Mouse (Mus musculus) hindbrain, embryonic 15.5 days (tissue): ENCODE data around the gene Rab5c. TPM values are rescaled to one million over a fixed set of nuclear protein-coding genes. Genes with fewer than 3 reads are reported as not detected.

Experiments used
- ATAC-seq: fragments of 200-750 bp; cut with Nextera tagmentation; 2 replicates; pipeline ENCODE4 v1.8.0; 2017; ENCODE audit warnings: low read depth, moderate number of reproducible peaks, moderate TSS enrichment; ENCODE audit not compliant: low FRiP score
- H3K27ac ChIP-seq: fragments of 300-500 bp; sonication (generic); replicated peaks from 2 replicates; pipeline ENCODE4 v1.5.1; 2015; ENCODE audit warnings: mild to moderate bottlenecking, inconsistent platforms
- H3K27me3 ChIP-seq: fragments of 300-500 bp; sonication (generic); 2 replicates; pipeline ENCODE4 v1.6.1; 2015; ENCODE audit warnings: control low read depth, inconsistent platforms
- H3K36me3 ChIP-seq: fragments of 300-500 bp; sonication (generic); 2 replicates; pipeline ENCODE4 v1.6.1; 2015; ENCODE audit warnings: control low read depth, inconsistent platforms
- H3K4me1 ChIP-seq: fragments of 300-500 bp; sonication (generic); replicated peaks from 2 replicates; pipeline ENCODE4 v1.6.1; 2015; ENCODE audit warnings: control low read depth, inconsistent platforms
- H3K4me2 ChIP-seq: fragments of 300-500 bp; sonication (generic); 2 replicates; pipeline ENCODE4 v1.6.1; 2015; ENCODE audit warnings: moderate library complexity, mild to moderate bottlenecking, inconsistent platforms
- H3K4me3 ChIP-seq: fragments of 300-500 bp; sonication (generic); 2 replicates; pipeline ENCODE4 v1.5.1; 2015; ENCODE audit warnings: mild to moderate bottlenecking, inconsistent platforms
- H3K9ac ChIP-seq: fragments of 300-500 bp; sonication (generic); 2 replicates; pipeline ENCODE4 v1.6.1; 2015; ENCODE audit warnings: inconsistent platforms
- H3K9me3 ChIP-seq: fragments of 300-500 bp; sonication (generic); 2 replicates; pipeline ENCODE4 v1.6.1; 2016; ENCODE audit warnings: control low read depth, inconsistent platforms
- WGBS: fragments of 180-500 bp; shearing (Covaris S2); methylation state at CpG from one replicate; pipeline ENCODE4 v1.1.7; 2015; 5-methylcytosine and 5-hydroxymethylcytosine counted together
- polyA plus RNA-seq: library from polyadenylated mRNA; unstranded; fragments of >200 nt; fragmentation: Nextera tagmentation; extraction: Ambion mirVana; gene quantifications from 2 replicates; pipeline ENCODE4 v1.2.1, GENCODE M21; 2015

The Rab5c gene
- polyA plus RNA-seq, 1 experiment from 2014 or later = 42.4 TPM

GRCm38 (mm10) chr11:100687265-100687664 is 50.8 kb downstream of the Rab5c start:
- no peaks in the 10 kb centered on the region for H3K9me3 ChIP-seq
- H3K9ac ChIP-seq = no peak overlapping the region
- H3K4me3 ChIP-seq = no peak overlapping the region
- H3K4me2 ChIP-seq = no peak overlapping the region
- H3K36me3 ChIP-seq = no peaks in the 10 kb centered on the region
- 86% methylated on average over 7 of the region's 7 CpGs for WGBS
- ATAC-seq = no peak
- H3K27me3 ChIP-seq = peaks cover 15% of the 10 kb centered on the region
- H3K27ac ChIP-seq = no peak overlapping the region
- peaks cover 8% of the 10 kb centered on the region for H3K4me1 ChIP-seq

GRCm38 (mm10) chr11:100685371-100685770 is 52.6 kb downstream of the Rab5c start:
- no peaks in the 10 kb centered on the region for H3K27me3 ChIP-seq
- ATAC-seq = no peak
- H3K36me3 ChIP-seq = no peaks in the 10 kb centered on the region
- no peaks in the 10 kb centered on the region for H3K9me3 ChIP-seq
- no peak overlapping the region for H3K9ac ChIP-seq
- H3K27ac ChIP-seq = no peak overlapping the region
- 91% methylated on average over 3 of the region's 3 CpGs for WGBS
- H3K4me2 ChIP-seq = no peak overlapping the region
- no peak overlapping the region for H3K4me3 ChIP-seq
- H3K4me1 ChIP-seq = no peaks in the 10 kb centered on the region

GRCm38 (mm10) chr11:100684084-100684483 is 53.9 kb downstream of the Rab5c start:
- H3K9ac ChIP-seq = no peak overlapping the region
- no peaks in the 10 kb centered on the region for H3K27me3 ChIP-seq
- 81% methylated on average over 2 of the region's 2 CpGs for WGBS
- H3K9me3 ChIP-seq = no peaks in the 10 kb centered on the region
- H3K4me2 ChIP-seq = no peak overlapping the region
- no peak overlapping the region for H3K4me3 ChIP-seq
- ATAC-seq = no peak
- H3K4me1 ChIP-seq = no peaks in the 10 kb centered on the region
- H3K36me3 ChIP-seq = no peaks in the 10 kb centered on the region
- no peak overlapping the region for H3K27ac ChIP-seq

- WGBS = 68% methylated on average over 5 of the region's 5 CpGs
- H3K4me3 ChIP-seq = no peak overlapping the region
- ATAC-seq = no peak
- H3K4me2 ChIP-seq = no peak overlapping the region
- no peak overlapping the region for H3K27ac ChIP-seq
- no peaks in the 10 kb centered on the region for H3K36me3 ChIP-seq
- no peaks in the 10 kb centered on the region for H3K27me3 ChIP-seq
- no peaks in the 10 kb centered on the region for H3K9me3 ChIP-seq
- H3K9ac ChIP-seq = no peak overlapping the region
- H3K4me1 ChIP-seq = no peaks in the 10 kb centered on the region
Observed at GRCm38 (mm10) chr11:100682526-100682925, 55.5 kb downstream of the Rab5c start.

GRCm38 (mm10) chr11:100681826-100682225 is 56.2 kb downstream of the Rab5c start:
- no peak for ATAC-seq
- Histone ChIP-seq H3K4me1 (no peaks in the 10 kb centered on the region), H3K36me3 (no peaks in the 10 kb centered on the region), H3K9me3 (no peaks in the 10 kb centered on the region), H3K27ac (no peak overlapping the region), H3K4me2 (no peak overlapping the region), H3K27me3 (no peaks in the 10 kb centered on the region), H3K4me3 (no peak overlapping the region), H3K9ac (no peak overlapping the region)
- WGBS = 76% methylated on average over 5 of the region's 5 CpGs

GRCm38 (mm10) chr11:100677810-100678209 is 60.2 kb downstream of the Rab5c start:
- 60% methylated on average over 7 of the region's 7 CpGs for WGBS
- no peak overlapping the region for H3K27ac ChIP-seq
- H3K36me3 ChIP-seq = no peaks in the 10 kb centered on the region
- H3K9me3 ChIP-seq = no peaks in the 10 kb centered on the region
- no peak overlapping the region for H3K9ac ChIP-seq
- no peak overlapping the region for H3K4me3 ChIP-seq
- peaks cover 5% of the 10 kb centered on the region for H3K4me1 ChIP-seq
- 0 out of 2 replicates have a peak, but pooled peaks cover 4% of the 10 kb centered on the region for H3K27me3 ChIP-seq
- ATAC-seq = no peak
- H3K4me2 ChIP-seq = no peak overlapping the region

GRCm38 (mm10) chr11:100673169-100673568 is 64.8 kb downstream of the Rab5c start:
- no peak for ATAC-seq
- Histone ChIP-seq H3K9me3 (no peaks in the 10 kb centered on the region), H3K36me3 (no peaks in the 10 kb centered on the region), H3K9ac (no peak overlapping the region), H3K27ac (no peak overlapping the region), H3K4me2 (peak overlapping the region; percentile 34; the same call in 1 of the 2 replicates), H3K27me3 (0 out of 2 replicates have a peak, but pooled peaks cover 12% of the 10 kb centered on the region), H3K4me1 (peaks cover 5% of the 10 kb centered on the region), H3K4me3 (no peak overlapping the region)
- 2% methylated on average over 23 of the region's 23 CpGs for WGBS

- Histone ChIP-seq H3K9ac (no peak overlapping the region), H3K27me3 (0 out of 2 replicates have a peak, but pooled peaks cover 12% of the 10 kb centered on the region), H3K4me1 (peaks cover 5% of the 10 kb centered on the region), H3K27ac (no peak overlapping the region), H3K36me3 (no peaks in the 10 kb centered on the region), H3K4me3 (no peak overlapping the region), H3K9me3 (no peaks in the 10 kb centered on the region), H3K4me2 (no peak overlapping the region)
- ATAC-seq = no peak
- WGBS = 75% methylated on average over 2 of the region's 2 CpGs
Observed at GRCm38 (mm10) chr11:100671956-100672355, 66.1 kb downstream of the Rab5c start.

GRCm38 (mm10) chr11:100671049-100671448 is 67.0 kb downstream of the Rab5c start:
- Histone ChIP-seq H3K27ac (no peak overlapping the region), H3K9me3 (no peaks in the 10 kb centered on the region), H3K4me3 (no peak overlapping the region), H3K27me3 (0 out of 2 replicates have a peak, but pooled peaks cover 12% of the 10 kb centered on the region), H3K4me2 (no peak overlapping the region), H3K4me1 (peaks cover 5% of the 10 kb centered on the region), H3K36me3 (no peaks in the 10 kb centered on the region), H3K9ac (no peak overlapping the region)
- WGBS = 87% methylated on average over 1 of the region's 1 CpGs
- no peak for ATAC-seq

Other genes starting within 250 kb of the Rab5c start
- 228 and 230 TPM in 2 replicates for gene Acly, start 210.2 kb downstream of the Rab5c start, polyA plus RNA-seq
- gene Ttc25, start 192.6 kb downstream of the Rab5c start, polyA plus RNA-seq = 2.6 and 2.7 TPM in 2 replicates
- gene Cnp, start 163.3 kb downstream of the Rab5c start, polyA plus RNA-seq = 60.1 and 61.3 TPM in 2 replicates
- gene Nkiras2, start 119.0 kb downstream of the Rab5c start, polyA plus RNA-seq = 96.2 and 104 TPM in 2 replicates
- 278 and 296 TPM in 2 replicates for gene Dnajc7, start 118.0 kb downstream of the Rab5c start, polyA plus RNA-seq
- gene Zfp385c, start 45.8 kb downstream of the Rab5c start, polyA plus RNA-seq = 0.82 and 0.94 TPM in 2 replicates
- 3.0 and 3.1 TPM in 2 replicates for gene Dhx58, start 33.9 kb downstream of the Rab5c start, polyA plus RNA-seq
- gene Kat2a, start 25.8 kb downstream of the Rab5c start, polyA plus RNA-seq = 67.2 and 74.0 TPM in 2 replicates
- 0.25 and 0.35 TPM in 2 replicates for gene Hspb9, start 24.4 kb downstream of the Rab5c start, polyA plus RNA-seq
- gene Kcnh4, start 21.7 kb upstream of the Rab5c start, polyA plus RNA-seq = 8.8 and 10.3 TPM in 2 replicates
- gene Hcrt, start 24.7 kb upstream of the Rab5c start, polyA plus RNA-seq = 0.38 and 1.3 TPM in 2 replicates
- gene Ghdc, start 32.7 kb upstream of the Rab5c start, polyA plus RNA-seq = 7.4 and 8.4 TPM in 2 replicates
- 16.4 and 20.3 TPM in 2 replicates for gene Stat5b, start 112.5 kb upstream of the Rab5c start, polyA plus RNA-seq
- gene Stat5a, start 121.1 kb upstream of the Rab5c start, polyA plus RNA-seq = 2.1 TPM in 2 replicates
- 46.0 and 48.4 TPM in 2 replicates for gene Stat3, start 201.3 kb upstream of the Rab5c start, polyA plus RNA-seq
- gene Cavin1, start 232.7 kb upstream of the Rab5c start, polyA plus RNA-seq = 47.2 and 50.1 TPM in 2 replicates